Mouse (Mus musculus): ENCODE results near the gene Tex21. TPM values are rescaled to one million over a fixed set of nuclear protein-coding genes. Genes with fewer than 3 reads are reported as not detected.

Tex21 gene
- polyA plus RNA-seq, 1 experiment from 2014 or later = not detected

GRCm38 (mm10) chr12:76281111-76281660 is 34.6 kb upstream of the Tex21 start:
- no peaks in the 10 kb centered on the region for H3K9me3 ChIP-seq (replicated peaks; ENCODE audit: control insufficient read depth, low read length)
- H3K9ac ChIP-seq (ENCODE audit: low read depth, low read length) = no peak overlapping the region
- whole genome bisulfite sequencing (ENCODE audit: insufficient replicate concordance) = 73% methylated on average over 2 of the region's 2 CpGs
- no peaks in the 10 kb centered on the region for H3K27me3 ChIP-seq (ENCODE audit: control insufficient read depth, insufficient read depth, low read depth, low read length)
- peaks cover 17% of the 10 kb centered on the region for H3K36me3 ChIP-seq (ENCODE audit: control insufficient read depth, insufficient read depth)
- H3K4me1 ChIP-seq (ENCODE audit: control insufficient read depth, low read depth, low read length) = no peaks in the 10 kb centered on the region
- ATAC-seq (ENCODE audit: low read depth) = no peak
- H3K4me3 ChIP-seq (ENCODE audit: low read depth, low read length) = no peak overlapping the region
- no peak overlapping the region for H3K27ac ChIP-seq (ENCODE audit: low read length)
- no peak overlapping the region for H3K4me2 ChIP-seq (ENCODE audit: low read depth, low read length)

GRCm38 (mm10) chr12:76280556-76280955 is 34.0 kb upstream of the Tex21 start:
- Histone ChIP-seq H3K27me3 (ENCODE audit: control insufficient read depth, insufficient read depth, low read depth, low read length) (no peaks in the 10 kb centered on the region), H3K36me3 (ENCODE audit: control insufficient read depth, insufficient read depth) (peaks cover 14% of the 10 kb centered on the region), H3K9me3 (replicated peaks; ENCODE audit: control insufficient read depth, low read length) (no peaks in the 10 kb centered on the region), H3K27ac (ENCODE audit: low read length) (no peak overlapping the region), H3K4me3 (ENCODE audit: low read depth, low read length) (no peak overlapping the region), H3K4me1 (ENCODE audit: control insufficient read depth, low read depth, low read length) (no peaks in the 10 kb centered on the region), H3K9ac (ENCODE audit: low read depth, low read length) (no peak overlapping the region), H3K4me2 (ENCODE audit: low read depth, low read length) (no peak overlapping the region)
- WGBS (ENCODE audit: insufficient replicate concordance) = 80% methylated on average over 9 of the region's 9 CpGs
- ATAC-seq (ENCODE audit: low read depth) = no peak

GRCm38 (mm10) chr12:76278209-76278608 is 31.7 kb upstream of the Tex21 start:
- H3K27me3 ChIP-seq (ENCODE audit: control insufficient read depth, insufficient read depth, low read depth, low read length) = no peaks in the 10 kb centered on the region
- ATAC-seq (ENCODE audit: low read depth) = no peak
- peaks cover 2% of the 10 kb centered on the region for H3K4me1 ChIP-seq (ENCODE audit: control insufficient read depth, low read depth, low read length)
- H3K27ac ChIP-seq (ENCODE audit: low read length) = no peak overlapping the region
- no peak overlapping the region for H3K9ac ChIP-seq (ENCODE audit: low read depth, low read length)
- WGBS (ENCODE audit: insufficient replicate concordance) = 61% methylated on average over 6 of the region's 6 CpGs
- no peak overlapping the region for H3K4me3 ChIP-seq (ENCODE audit: low read depth, low read length)
- H3K9me3 ChIP-seq (replicated peaks; ENCODE audit: control insufficient read depth, low read length) = no peaks in the 10 kb centered on the region
- peaks cover 11% of the 10 kb centered on the region for H3K36me3 ChIP-seq (ENCODE audit: control insufficient read depth, insufficient read depth)
- no peak overlapping the region for H3K4me2 ChIP-seq (ENCODE audit: low read depth, low read length)

GRCm38 (mm10) chr12:76272610-76273524 is 26.3 kb upstream of the Tex21 start:
- Histone ChIP-seq H3K27ac (ENCODE audit: low read length) (peak overlapping the region; percentile 70), H3K27me3 (ENCODE audit: control insufficient read depth, insufficient read depth, low read depth, low read length) (no peaks in the 10 kb centered on the region), H3K36me3 (ENCODE audit: control insufficient read depth, insufficient read depth) (no peaks in the 10 kb centered on the region), H3K4me2 (ENCODE audit: low read depth, low read length) (no peak overlapping the region), H3K4me1 (ENCODE audit: control insufficient read depth, low read depth, low read length) (peaks cover 16% of the 10 kb centered on the region), H3K9me3 (replicated peaks; ENCODE audit: control insufficient read depth, low read length) (no peaks in the 10 kb centered on the region), H3K4me3 (ENCODE audit: low read depth, low read length) (no peak overlapping the region), H3K9ac (ENCODE audit: low read depth, low read length) (no peak overlapping the region)
- WGBS (ENCODE audit: insufficient replicate concordance) = 70% methylated on average over 10 of the region's 10 CpGs
- peak; percentile 80 for ATAC-seq (ENCODE audit: low read depth)

GRCm38 (mm10) chr12:76271516-76271915 is 25.0 kb upstream of the Tex21 start:
- Histone ChIP-seq H3K27me3 (ENCODE audit: control insufficient read depth, insufficient read depth, low read depth, low read length) (no peaks in the 10 kb centered on the region), H3K9me3 (replicated peaks; ENCODE audit: control insufficient read depth, low read length) (no peaks in the 10 kb centered on the region), H3K4me1 (ENCODE audit: control insufficient read depth, low read depth, low read length) (peaks cover 16% of the 10 kb centered on the region), H3K27ac (ENCODE audit: low read length) (peak overlapping the region; percentile 77), H3K4me3 (ENCODE audit: low read depth, low read length) (no peak overlapping the region), H3K36me3 (ENCODE audit: control insufficient read depth, insufficient read depth) (0 out of 2 replicates have a peak, but pooled peaks cover under 1% of the 10 kb centered on the region), H3K9ac (ENCODE audit: low read depth, low read length) (no peak overlapping the region), H3K4me2 (ENCODE audit: low read depth, low read length) (no peak overlapping the region)
- 71% methylated on average over 6 of the region's 6 CpGs for whole genome bisulfite sequencing (ENCODE audit: insufficient replicate concordance)
- peak; percentile 43 for ATAC-seq (ENCODE audit: low read depth)

- Histone ChIP-seq H3K36me3 (ENCODE audit: control insufficient read depth, insufficient read depth) (0 out of 2 replicates have a peak, but pooled peaks cover 3% of the 10 kb centered on the region), H3K27me3 (ENCODE audit: control insufficient read depth, insufficient read depth, low read depth, low read length) (no peaks in the 10 kb centered on the region), H3K9ac (ENCODE audit: low read depth, low read length) (no peak overlapping the region), H3K27ac (ENCODE audit: low read length) (peak overlapping the region; percentile 65), H3K4me1 (ENCODE audit: control insufficient read depth, low read depth, low read length) (peaks cover 16% of the 10 kb centered on the region), H3K9me3 (replicated peaks; ENCODE audit: control insufficient read depth, low read length) (no peaks in the 10 kb centered on the region), H3K4me3 (ENCODE audit: low read depth, low read length) (no peak overlapping the region), H3K4me2 (ENCODE audit: low read depth, low read length) (no peak overlapping the region)
- peak; percentile 60 for ATAC-seq (ENCODE audit: low read depth)
- WGBS (ENCODE audit: insufficient replicate concordance) = 66% methylated on average over 7 of the region's 7 CpGs
Observed at GRCm38 (mm10) chr12:76269196-76269595, 22.6 kb upstream of the Tex21 start.

- Histone ChIP-seq H3K9me3 (replicated peaks; ENCODE audit: control insufficient read depth, low read length) (no peaks in the 10 kb centered on the region), H3K36me3 (ENCODE audit: control insufficient read depth, insufficient read depth) (0 out of 2 replicates have a peak, but pooled peaks cover 3% of the 10 kb centered on the region), H3K27me3 (ENCODE audit: control insufficient read depth, insufficient read depth, low read depth, low read length) (no peaks in the 10 kb centered on the region), H3K4me1 (ENCODE audit: control insufficient read depth, low read depth, low read length) (peaks cover 19% of the 10 kb centered on the region), H3K27ac (ENCODE audit: low read length) (peak overlapping the region; percentile 41), H3K9ac (ENCODE audit: low read depth, low read length) (no peak overlapping the region), H3K4me2 (ENCODE audit: low read depth, low read length) (no peak overlapping the region), H3K4me3 (ENCODE audit: low read depth, low read length) (no peak overlapping the region)
- ATAC-seq (ENCODE audit: low read depth) = no peak
- WGBS (ENCODE audit: insufficient replicate concordance) = 72% methylated on average over 10 of the region's 10 CpGs
Observed at GRCm38 (mm10) chr12:76268686-76269085, 22.1 kb upstream of the Tex21 start.

GRCm38 (mm10) chr12:76266875-76267274 is 20.3 kb upstream of the Tex21 start:
- WGBS (ENCODE audit: insufficient replicate concordance) = 58% methylated on average over 9 of the region's 9 CpGs
- no peak overlapping the region for H3K27ac ChIP-seq (ENCODE audit: low read length)
- no peak overlapping the region for H3K4me3 ChIP-seq (ENCODE audit: low read depth, low read length)
- no peaks in the 10 kb centered on the region for H3K27me3 ChIP-seq (ENCODE audit: control insufficient read depth, insufficient read depth, low read depth, low read length)
- H3K4me2 ChIP-seq (ENCODE audit: low read depth, low read length) = no peak overlapping the region
- peaks cover 18% of the 10 kb centered on the region for H3K4me1 ChIP-seq (ENCODE audit: control insufficient read depth, low read depth, low read length)
- H3K9me3 ChIP-seq (replicated peaks; ENCODE audit: control insufficient read depth, low read length) = no peaks in the 10 kb centered on the region
- no peak overlapping the region for H3K9ac ChIP-seq (ENCODE audit: low read depth, low read length)
- no peak for ATAC-seq (ENCODE audit: low read depth)
- H3K36me3 ChIP-seq (ENCODE audit: control insufficient read depth, insufficient read depth) = 0 out of 2 replicates have a peak, but pooled peaks cover 3% of the 10 kb centered on the region

GRCm38 (mm10) chr12:76265001-76265400 is 18.5 kb upstream of the Tex21 start:
- 0 out of 2 replicates have a peak, but pooled peaks cover 3% of the 10 kb centered on the region for H3K36me3 ChIP-seq (ENCODE audit: control insufficient read depth, insufficient read depth)
- H3K27ac ChIP-seq (ENCODE audit: low read length) = no peak overlapping the region
- no peak overlapping the region for H3K9ac ChIP-seq (ENCODE audit: low read depth, low read length)
- H3K4me3 ChIP-seq (ENCODE audit: low read depth, low read length) = no peak overlapping the region
- no peak overlapping the region for H3K4me2 ChIP-seq (ENCODE audit: low read depth, low read length)
- H3K4me1 ChIP-seq (ENCODE audit: control insufficient read depth, low read depth, low read length) = peaks cover 17% of the 10 kb centered on the region
- H3K27me3 ChIP-seq (ENCODE audit: control insufficient read depth, insufficient read depth, low read depth, low read length) = no peaks in the 10 kb centered on the region
- WGBS (ENCODE audit: insufficient replicate concordance) = 41% methylated on average over 6 of the region's 6 CpGs
- H3K9me3 ChIP-seq (replicated peaks; ENCODE audit: control insufficient read depth, low read length) = no peaks in the 10 kb centered on the region
- no peak for ATAC-seq (ENCODE audit: low read depth)

Measured in liver, embryonic 16.5 days (tissue).